Mouse (Mus musculus) bone marrow, adult 2 months (tissue): Measurements from ENCODE around the gene Anxa11. TPM values are rescaled to one million over a fixed set of nuclear protein-coding genes. Genes with fewer than 3 reads are reported as not detected.
"Not testable (repeated sequence)": the region's sequence is repeated elsewhere in the genome, so short reads cannot be mapped to it uniquely, and the experiment has no call there.

Experiments
- H3K27ac ChIP-seq: fragments of 200-500 bp; 2 replicates; pipeline ENCODE4 v1.5.1; 2012; ENCODE audit warnings: low read depth, mild to moderate bottlenecking, control low read depth, inconsistent platforms, low read length; ENCODE audit not compliant: control insufficient read depth, poor library complexity, insufficient read depth
- H3K4me1 ChIP-seq: fragments of 200-500 bp; 2 replicates; pipeline ENCODE4 v1.6.1; 2011; ENCODE audit warnings: low read length; ENCODE audit not compliant: control insufficient read depth, insufficient read depth
- H3K4me3 ChIP-seq: fragments of 200-500 bp; replicated peaks from 2 replicates; pipeline ENCODE3; 2011; ENCODE audit warnings: mild to moderate bottlenecking, low read depth, low read length, control low read depth; ENCODE audit not compliant: control insufficient read depth
- CTCF ChIP-seq: fragments of 200-500 bp; IDR thresholded peaks from 2 replicates; pipeline ENCODE4 v1.5.1; 2011; ENCODE audit warnings: low read length, control low read depth; ENCODE audit not compliant: control insufficient read depth, insufficient read depth
- POLR2A ChIP-seq: fragments of 200-500 bp; IDR thresholded peaks from 2 replicates; pipeline ENCODE4 v1.6.1; 2011; ENCODE audit warnings: low read depth, mild to moderate bottlenecking, control low read depth, low read length, borderline replicate concordance; ENCODE audit not compliant: control insufficient read depth
- WGBS: fragments of 180-500 bp; shearing (Covaris S2); methylation state at CpG from one replicate; pipeline ENCODE4 v1.1.7; 2018; 5-methylcytosine and 5-hydroxymethylcytosine counted together
- polyA plus RNA-seq: library from polyadenylated mRNA; stranded (reverse); fragments of >200 nt; gene quantifications from 2 replicates; pipeline ENCODE4 v1.2.4, GENCODE M21; 2011; ENCODE audit warnings: low replicate concordance; ENCODE audit not compliant: missing spikeins, insufficient read depth, insufficient read length

Anxa11 gene
- polyA plus RNA-seq, 1 experiment, result 43.0 TPM

GRCm38 (mm10) chr14:25867834-25868233, 25.9 kb downstream of the Anxa11 start:
- no peak overlapping the region for H3K4me3 ChIP-seq
- TF ChIP-seq POLR2A (no peak), CTCF (no peak)
- H3K27ac ChIP-seq, result no peak overlapping the region
- H3K4me1 ChIP-seq, result peaks cover 2% of the 10 kb centered on the region; the same call in 1 of the 2 replicates
- 51% methylated on average over 6 of the region's 6 CpGs for WGBS

GRCm38 (mm10) chr14:25868706-25869105, 26.8 kb downstream of the Anxa11 start:
- 59% methylated on average over 4 of the region's 4 CpGs for WGBS
- H3K27ac ChIP-seq, result no peak overlapping the region
- H3K4me3 ChIP-seq, result no peak overlapping the region
- TF ChIP-seq CTCF (no peak), POLR2A (no peak)
- peaks cover 2% of the 10 kb centered on the region; the same call in 1 of the 2 replicates for H3K4me1 ChIP-seq

- WGBS, result 62% methylated on average over 9 of the region's 9 CpGs
- H3K27ac ChIP-seq, result no peak overlapping the region
- peaks cover 2% of the 10 kb centered on the region; the same call in 1 of the 2 replicates for H3K4me1 ChIP-seq
- no peak overlapping the region for H3K4me3 ChIP-seq
- TF ChIP-seq POLR2A, result no peak
- no peak for TF ChIP-seq CTCF
Observed at GRCm38 (mm10) chr14:25869135-25869878, 27.4 kb downstream of the Anxa11 start.

- 87% methylated on average over 8 of the region's 8 CpGs for WGBS
- Histone ChIP-seq H3K27ac (no peak overlapping the region), H3K4me3 (no peak overlapping the region), H3K4me1 (no peaks in the 10 kb centered on the region)
- TF ChIP-seq CTCF (no peak), POLR2A (no peak)
Observed at GRCm38 (mm10) chr14:25872461-25873415, 30.8 kb downstream of the Anxa11 start.

GRCm38 (mm10) chr14:25876640-25877039, 34.7 kb downstream of the Anxa11 start:
- not testable (repeated sequence) for H3K4me1 ChIP-seq
- WGBS, result no CpG with 5 or more reads among the region's 7 CpGs

GRCm38 (mm10) chr14:25881769-25882168, 39.8 kb downstream of the Anxa11 start:
- H3K4me1 ChIP-seq, H3K27ac ChIP-seq, H3K4me3 ChIP-seq: not testable (repeated sequence)
- WGBS, result no CpG with 5 or more reads among the region's 9 CpGs

More at GRCm38 (mm10) chr14:25876640-25877039, 34.7 kb downstream of the Anxa11 start:
- not testable (repeated sequence) for H3K4me3 ChIP-seq, H3K27ac ChIP-seq

- not testable (repeated sequence) for H3K4me3 ChIP-seq, H3K27ac ChIP-seq, H3K4me1 ChIP-seq
- WGBS, result no CpG with 5 or more reads among the region's 12 CpGs
Observed at GRCm38 (mm10) chr14:25885886-25886285, 43.9 kb downstream of the Anxa11 start.

GRCm38 (mm10) chr14:25894566-25894965, 52.6 kb downstream of the Anxa11 start:
- H3K4me3 ChIP-seq, H3K4me1 ChIP-seq, H3K27ac ChIP-seq: not testable (repeated sequence)
- WGBS, result no CpG with 5 or more reads among the region's 3 CpGs

GRCm38 (mm10) chr14:25895686-25896085, 53.7 kb downstream of the Anxa11 start:
- no CpG with 5 or more reads among the region's 7 CpGs for WGBS
- H3K4me1 ChIP-seq, H3K4me3 ChIP-seq, H3K27ac ChIP-seq: not testable (repeated sequence)

- not testable (repeated sequence) for H3K4me3 ChIP-seq, H3K27ac ChIP-seq, H3K4me1 ChIP-seq
- no CpG with 5 or more reads among the region's 10 CpGs for WGBS
Observed at GRCm38 (mm10) chr14:25903000-25903399, 61.0 kb downstream of the Anxa11 start, which contains the start of gene Plac9a. TSS of gene Plac9a (minus strand) at chr14:25903100.

GRCm38 (mm10) chr14:25905243-25905642, 63.3 kb downstream of the Anxa11 start:
- H3K4me1 ChIP-seq, H3K4me3 ChIP-seq, H3K27ac ChIP-seq: not testable (repeated sequence)
- 71% methylated on average over 1 of the region's 5 CpGs for WGBS

GRCm38 (mm10) chr14:25907272-25907671, 65.3 kb downstream of the Anxa11 start:
- H3K4me3 ChIP-seq, H3K27ac ChIP-seq, H3K4me1 ChIP-seq: not testable (repeated sequence)
- WGBS, result no CpG with 5 or more reads among the region's 9 CpGs

- no CpG with 5 or more reads among the region's 8 CpGs for WGBS
Observed at GRCm38 (mm10) chr14:25908976-25909375, 67.0 kb downstream of the Anxa11 start.

More at GRCm38 (mm10) chr14:25908976-25909375, 67.0 kb downstream of the Anxa11 start:
- not testable (repeated sequence) for H3K4me1 ChIP-seq, H3K4me3 ChIP-seq, H3K27ac ChIP-seq
